Mouse (Mus musculus): ENCODE measurements around the gene Afdn.
"Not testable (repeated sequence)": the region's sequence is repeated elsewhere in the genome, so short reads cannot be mapped to it uniquely, and the experiment has no call there.

Afdn gene

DNA sequence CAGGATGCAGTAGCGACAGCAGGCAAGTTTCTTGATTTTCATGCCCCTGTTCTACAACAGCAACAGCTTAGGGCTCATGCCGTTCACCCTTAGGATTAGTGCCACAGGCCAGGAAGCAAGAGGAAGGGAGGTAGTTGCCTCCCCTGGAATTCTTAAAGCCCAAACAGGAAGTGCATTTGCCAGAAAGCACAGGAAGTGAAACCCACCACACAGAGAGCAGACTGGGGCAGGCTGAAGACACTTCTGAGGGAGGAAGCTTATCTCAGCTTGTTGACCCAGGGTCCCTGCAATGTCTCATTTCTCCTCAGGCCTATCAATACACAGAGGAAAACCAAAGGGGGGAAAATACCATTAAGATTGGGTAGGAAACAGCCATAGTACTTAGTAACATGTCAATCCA lies 19.5 kb upstream of the Afdn start:
- no peak for DNase-seq

DNA sequence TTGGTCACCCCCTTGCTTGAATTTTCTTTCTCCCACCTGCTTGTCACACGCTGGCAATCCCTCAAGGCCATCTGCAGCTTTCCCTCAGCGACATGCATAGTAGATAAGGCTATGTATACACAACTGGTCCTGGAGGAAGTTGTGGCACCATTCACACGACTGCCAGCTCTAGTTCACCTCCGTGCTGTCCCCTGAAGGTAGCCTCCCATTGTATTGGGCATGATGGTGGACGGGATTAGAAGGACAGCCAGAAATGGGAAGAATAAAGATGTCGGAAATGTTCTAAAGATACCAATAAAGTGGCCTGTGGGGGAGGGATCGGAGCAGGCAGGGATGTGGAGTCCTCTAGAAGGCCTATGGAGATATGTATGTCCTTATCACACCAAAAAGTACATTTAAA lies 18.7 kb upstream of the Afdn start:
- DNase-seq = no peak

DNA sequence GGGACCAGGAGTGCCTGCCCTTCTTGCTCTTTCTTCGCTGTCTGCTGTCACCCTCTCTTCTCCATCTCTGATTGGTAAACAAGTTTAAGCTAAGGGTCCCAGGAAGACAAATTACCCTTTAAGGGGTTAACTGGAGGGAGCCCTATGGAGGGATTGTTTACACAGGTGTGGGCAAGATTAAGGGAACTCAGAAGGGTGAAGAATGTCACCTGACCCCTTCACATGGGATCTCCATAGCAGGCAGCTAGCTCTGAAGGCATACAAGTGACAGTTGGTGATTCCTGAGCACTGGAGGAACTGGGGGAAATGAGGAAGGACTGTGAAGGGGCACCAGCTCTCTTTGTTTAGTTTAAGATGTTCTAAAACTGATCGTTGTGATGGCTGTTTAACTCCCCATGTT lies 18.0 kb upstream of the Afdn start:
- no peak for DNase-seq

DNA sequence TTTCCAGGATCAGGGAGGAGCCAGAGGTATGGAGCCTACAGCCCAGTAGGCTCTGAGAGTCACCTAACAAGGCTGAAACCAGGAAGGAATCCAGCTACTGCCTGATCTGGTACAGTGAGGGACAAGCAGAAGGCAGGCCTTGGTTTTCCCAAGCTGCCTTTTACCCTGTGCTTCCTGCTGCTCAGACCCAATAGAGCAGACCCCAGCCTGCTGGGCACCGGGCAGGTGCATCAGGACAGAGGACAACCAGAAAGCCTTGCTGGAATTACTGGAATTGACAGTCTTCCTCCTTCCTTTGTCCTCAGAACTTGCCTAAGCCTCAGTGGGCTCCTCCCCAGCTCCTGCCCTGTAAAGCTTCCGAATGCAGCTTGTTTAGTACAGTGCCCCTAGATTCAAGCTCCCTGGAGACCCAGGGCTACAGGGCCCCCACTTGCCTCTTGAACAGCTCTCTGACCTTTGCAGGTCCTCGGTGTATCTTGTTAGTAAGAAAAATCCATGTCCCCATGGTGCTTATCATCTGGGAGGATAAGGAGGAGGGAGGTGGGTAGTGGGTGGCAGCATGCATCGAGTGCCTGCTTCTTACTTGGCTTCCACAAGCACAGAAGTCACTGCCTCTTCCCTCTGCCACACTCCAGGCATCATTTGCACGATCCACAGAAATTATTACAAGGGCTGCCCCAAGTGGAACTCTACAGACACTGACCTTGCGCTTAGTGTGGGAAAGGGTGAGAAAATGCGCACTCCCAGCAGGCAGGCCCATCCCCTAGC lies 17.2 kb upstream of the Afdn start:
- DNase-seq = no peak

DNA sequence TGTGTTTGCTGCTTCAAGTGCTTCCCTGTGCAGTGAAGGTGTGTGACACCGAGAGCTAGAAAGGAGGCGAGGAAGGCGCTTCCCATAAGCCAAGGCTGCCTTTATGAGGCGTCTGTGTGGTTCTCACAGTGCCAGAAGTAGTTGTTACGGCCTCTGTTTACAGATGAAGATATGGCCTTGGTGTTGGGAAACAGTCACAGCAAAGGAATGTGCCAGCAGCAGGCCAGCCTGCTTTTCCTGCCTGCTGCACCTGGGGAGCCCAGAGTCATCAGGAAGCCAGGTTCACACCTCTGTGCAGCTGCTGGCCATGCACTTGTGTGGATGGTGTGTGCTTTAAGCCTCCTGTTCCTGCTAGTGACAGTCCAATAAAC lies 16.6 kb upstream of the Afdn start:
- peak; percentile 54 for DNase-seq

DNA sequence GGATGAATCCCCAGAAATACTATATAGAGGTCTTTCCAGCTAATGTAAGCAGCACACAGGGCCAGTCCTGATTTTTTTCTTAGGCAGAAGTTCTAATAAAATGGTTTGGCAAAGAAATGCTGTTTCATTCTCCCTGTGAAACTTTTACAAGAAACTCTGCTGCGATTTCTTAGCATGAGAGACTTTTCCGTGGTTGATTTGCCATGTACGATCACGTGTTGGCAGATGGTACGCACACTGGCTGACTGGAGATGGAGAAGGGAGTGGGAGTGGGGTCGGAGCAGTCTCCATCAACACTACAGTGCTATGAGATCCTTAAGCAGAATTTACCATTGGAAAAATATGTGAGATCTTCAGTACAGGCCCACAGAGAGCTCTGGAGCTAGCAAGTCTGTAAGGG lies 16.1 kb upstream of the Afdn start:
- DNase-seq = no peak

DNA sequence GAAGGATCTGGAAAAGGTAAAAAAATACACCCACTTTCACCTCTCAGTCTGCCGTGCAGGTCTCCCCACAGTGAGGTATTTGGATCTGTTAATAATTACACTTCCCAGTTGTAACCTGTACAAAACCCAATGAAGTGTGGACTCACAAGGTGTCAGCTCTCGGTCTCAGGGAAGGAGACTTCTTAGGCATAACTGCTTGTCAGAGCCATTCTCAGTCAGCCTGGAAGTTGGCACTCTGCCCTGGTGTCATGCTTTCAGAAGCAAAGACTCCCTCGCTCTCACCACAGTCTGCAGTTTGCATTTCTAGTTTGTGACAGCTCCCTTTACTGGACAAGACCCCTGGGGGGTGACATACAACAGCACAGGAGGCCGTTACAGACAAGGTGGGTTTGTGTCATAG lies 15.5 kb upstream of the Afdn start:
- DNase-seq = peak; percentile 88

DNA sequence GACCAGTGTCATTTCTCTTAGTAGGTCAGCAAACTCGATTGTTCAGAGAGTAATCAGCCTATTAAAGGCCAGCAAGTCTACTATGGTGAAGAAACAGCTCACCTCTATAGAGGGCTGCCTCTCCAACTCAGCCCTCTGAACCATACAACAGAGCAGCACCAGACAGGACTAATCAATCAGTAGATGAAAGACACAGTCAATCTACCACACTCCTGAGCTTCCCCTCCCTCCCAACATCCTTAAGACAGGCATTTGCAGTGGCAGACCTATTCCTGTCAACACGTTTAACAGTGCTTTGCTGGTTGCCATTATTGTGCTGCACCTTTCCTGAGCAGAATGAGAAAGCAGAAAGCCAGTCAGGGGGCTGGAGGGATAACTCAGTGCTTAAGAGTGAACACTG lies 15.0 kb upstream of the Afdn start:
- no peak for DNase-seq

DNA sequence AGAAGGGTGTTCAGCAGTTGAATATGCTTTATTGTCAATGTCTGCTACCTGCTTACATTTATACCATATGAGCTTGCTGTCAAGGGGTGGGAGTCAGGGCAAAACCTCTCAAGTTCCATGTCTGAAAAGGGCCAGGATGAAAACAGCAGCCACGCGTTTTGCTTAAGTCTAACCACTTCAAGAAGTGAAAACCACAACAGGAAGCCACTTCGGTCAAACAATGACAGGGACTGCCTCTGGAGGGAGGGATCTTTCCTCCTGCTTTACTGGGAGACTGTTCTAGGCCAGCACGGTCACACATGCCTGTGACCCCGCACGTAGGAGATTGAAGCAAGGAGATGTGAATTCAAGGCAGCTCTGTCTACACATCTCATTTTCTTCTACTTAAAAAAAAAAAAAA lies 14.0 kb upstream of the Afdn start:
- no peak for DNase-seq

DNA sequence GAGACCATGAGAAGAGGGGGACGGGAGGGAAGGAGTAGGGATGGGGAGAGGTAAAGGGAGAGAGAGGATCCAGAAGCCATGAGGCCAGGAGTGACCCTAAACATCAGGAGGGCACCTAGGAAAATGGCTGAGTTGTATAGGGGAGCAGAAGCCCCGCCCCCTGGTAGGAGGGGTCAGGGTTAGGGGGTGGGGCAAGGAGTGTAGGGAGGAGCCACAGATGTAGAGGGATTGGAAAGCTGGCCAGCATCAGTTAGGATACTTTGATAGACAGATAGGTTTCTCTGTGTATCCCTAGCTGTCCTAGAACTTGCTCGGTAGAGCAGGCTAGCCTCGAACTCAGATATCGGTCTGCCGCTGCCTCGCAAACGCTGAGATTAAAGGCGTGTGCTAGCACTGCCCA lies 12.7 kb upstream of the Afdn start:
- no peak for DNase-seq

DNA sequence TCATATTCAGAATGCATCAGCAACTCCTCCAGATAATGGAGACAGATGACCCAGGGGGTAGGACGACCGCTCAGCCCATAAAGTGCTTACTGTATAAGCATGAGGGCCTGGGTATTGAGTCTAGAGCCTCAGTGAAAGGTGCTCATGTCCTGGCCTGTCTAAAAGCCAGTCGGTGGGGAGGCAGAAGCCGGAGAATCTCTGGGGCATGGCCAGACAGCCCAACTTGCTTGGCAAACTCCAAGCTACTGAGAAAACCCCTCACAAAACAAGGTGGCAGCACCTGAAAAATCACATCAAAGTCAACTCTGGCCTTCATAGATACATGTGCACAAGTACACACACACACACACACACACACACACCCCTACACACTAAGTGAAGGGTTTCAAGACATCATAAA lies 11.3 kb upstream of the Afdn start:
- no peak for DNase-seq

DNA sequence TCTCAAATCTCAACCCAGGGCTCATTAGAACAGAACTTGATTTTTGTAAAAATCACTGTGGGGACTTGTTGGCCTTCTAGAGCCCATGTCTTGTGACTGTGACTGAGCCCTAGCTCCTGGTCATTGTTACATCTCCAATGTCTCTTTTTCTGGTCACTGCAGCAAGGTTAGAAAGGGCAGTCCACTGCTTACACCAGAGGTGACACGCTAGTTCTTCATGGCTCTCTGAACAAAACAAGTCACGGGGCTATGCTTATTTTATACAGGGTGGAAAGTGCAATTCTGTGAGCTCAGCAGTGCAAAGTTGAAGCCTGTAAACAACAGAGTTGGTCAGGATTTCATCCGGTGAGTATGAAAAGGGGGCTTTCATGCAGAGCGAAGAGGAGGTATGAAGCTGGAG lies 6.4 kb upstream of the Afdn start:
- no peak for DNase-seq

DNA sequence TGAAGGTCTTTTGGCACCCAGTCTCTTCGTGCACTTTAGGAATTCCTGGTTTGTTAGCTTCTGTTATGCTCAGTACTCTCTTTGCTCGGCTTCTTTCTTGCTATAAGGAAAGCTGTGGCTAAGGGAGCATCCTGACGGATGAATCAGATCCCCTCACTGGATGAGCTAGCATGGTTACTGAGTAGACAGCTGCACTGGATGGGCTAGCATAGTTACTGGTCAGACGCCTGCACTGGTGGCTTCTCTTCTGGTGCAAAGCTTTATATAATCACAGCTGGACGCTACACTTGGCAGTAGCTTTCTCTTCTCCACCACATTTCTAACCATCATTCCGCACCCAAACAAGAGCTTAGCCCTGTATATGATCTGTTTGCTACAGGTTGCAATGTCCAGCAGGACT lies 5.4 kb upstream of the Afdn start:
- DNase-seq = no peak

DNA sequence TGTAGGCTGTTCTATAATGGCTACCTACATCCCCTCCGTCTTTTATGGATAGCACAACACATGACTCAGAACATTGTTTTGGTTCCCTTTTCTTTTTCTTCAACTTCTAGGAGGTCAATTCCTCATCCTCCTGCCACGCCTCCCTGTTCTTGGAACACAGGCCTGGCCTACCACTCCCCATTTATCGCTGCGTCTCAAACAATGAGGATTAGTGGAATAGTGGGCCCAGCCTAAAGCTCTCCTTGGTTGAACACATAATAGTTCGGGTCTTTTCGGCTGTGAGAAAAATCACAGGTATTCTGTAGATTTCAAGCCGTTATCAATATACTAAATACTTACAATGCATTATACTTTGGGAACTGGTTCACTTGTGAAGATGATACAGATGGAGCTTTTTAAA lies 1.8 kb upstream of the Afdn start:
- DNase-seq = no peak

DNA sequence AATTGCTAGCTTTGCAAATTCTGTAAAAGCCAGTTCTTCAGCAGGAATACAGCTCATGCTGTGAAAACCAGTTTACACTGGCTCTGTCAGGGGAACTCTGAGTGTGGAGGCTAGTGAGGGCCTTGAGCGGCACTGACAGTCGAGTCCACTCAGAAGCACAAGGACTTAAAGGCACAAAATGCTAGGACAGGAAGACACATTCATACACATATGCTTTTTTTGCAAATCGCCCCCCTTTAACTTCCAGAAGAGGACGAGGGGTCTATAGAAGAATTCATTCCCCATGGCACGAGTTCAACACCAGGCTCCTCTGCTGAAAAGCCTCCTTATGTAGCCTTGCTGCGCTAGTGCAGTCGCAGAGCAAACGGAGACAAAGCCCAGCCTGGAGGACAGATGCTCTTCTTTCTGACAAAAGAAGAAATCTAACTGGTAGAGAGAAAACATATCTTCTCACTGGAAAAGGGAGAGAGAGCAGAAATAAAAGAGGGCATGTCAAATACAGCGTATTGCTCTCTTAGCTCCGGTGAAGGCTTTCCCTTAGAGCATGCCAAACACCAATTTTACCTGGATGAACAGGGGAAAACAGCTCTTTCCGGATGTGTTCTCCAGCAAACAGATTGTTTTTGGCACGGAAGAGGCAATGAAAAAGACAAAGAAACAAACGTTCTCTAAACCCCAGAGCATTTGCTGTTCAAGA lies 1.0 kb upstream of the Afdn start:
- DNase-seq = peak; percentile 52

DNA sequence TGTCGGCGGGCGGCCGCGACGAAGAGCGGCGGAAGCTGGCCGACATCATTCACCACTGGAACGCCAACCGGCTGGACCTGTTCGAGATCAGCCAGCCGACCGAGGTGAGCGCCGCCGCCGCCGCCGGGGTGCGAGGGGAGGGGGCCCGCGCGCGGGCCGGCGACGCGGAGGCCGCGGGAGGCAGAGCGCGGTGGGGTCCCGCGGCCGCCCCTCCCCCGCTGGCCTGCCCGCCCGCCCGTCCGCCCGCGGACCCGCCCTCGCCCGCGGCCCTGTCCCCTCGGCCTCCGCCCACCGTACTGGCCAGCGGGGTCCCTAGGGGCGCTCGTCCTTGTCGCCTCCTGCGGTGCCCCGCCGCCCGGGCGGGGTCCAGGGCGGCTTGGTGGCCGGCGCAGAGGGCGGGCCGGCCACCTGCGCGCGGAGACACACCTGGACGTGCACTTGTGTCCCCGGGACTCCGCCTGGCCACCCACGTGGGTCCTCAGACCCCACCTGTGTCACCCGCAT lies 388 bp downstream of the Afdn start:
- DNase-seq = peak; percentile 36

DNA sequence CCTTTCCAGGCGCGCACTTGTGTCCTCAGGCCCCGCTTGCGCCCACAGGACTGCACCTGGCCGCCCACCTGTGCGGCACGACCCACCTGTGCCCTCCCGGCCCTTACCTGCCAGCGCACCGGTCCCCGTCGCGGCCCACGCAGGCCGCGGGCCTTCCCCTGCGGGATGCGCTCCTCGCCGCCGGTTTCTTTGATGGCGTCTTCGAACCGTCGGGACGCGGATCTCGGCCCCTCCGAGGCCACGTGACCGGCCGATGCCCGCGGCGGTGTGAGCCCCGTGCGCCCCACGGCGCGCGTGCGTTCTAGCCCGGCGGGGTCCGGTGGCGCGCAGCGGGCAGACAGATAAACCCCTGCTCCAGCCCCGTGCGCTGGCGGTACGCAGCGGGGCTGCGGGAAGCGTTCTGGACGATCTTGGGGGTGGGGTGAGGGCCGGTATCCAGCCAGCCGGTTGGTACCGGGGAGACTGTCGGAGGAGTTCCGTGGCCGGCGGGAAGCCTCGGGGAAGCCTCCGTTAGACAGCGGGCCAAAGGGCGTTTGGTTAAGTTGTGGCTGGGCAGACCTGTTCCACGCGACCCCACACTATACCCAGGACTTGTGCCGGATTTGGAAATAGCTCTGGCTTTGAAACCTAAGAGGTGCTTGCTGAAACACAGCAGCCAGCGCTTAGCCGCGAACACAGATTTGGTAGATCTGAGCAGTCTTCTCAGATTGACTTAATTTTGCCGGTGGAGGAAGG lies 1.0 kb downstream of the Afdn start, which contains the start of gene Tcte2:
Tcte2 (minus strand) TSS at position 647 of the 735 bp plus-strand sequence.
- peak; percentile 71 for DNase-seq

DNA sequence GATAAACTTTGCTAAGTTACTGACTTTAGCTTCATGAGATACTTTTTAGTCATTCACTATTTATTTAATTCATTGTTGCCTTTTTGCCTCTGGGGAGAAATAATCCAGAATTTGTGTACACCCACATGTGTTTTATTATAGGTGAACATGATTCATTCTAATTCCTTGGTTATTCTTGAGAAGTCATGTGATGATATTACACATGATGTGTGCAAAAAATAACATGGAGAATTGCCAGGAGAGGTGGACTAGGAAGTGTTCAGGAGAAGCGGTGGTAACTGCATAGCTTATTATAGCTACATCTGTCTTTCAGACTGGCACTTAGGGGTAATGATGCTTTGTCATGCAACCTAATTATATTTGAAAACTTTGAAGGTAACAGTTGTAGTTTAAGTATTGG lies 3.5 kb downstream of the Afdn start:
- DNase-seq = no peak

DNA sequence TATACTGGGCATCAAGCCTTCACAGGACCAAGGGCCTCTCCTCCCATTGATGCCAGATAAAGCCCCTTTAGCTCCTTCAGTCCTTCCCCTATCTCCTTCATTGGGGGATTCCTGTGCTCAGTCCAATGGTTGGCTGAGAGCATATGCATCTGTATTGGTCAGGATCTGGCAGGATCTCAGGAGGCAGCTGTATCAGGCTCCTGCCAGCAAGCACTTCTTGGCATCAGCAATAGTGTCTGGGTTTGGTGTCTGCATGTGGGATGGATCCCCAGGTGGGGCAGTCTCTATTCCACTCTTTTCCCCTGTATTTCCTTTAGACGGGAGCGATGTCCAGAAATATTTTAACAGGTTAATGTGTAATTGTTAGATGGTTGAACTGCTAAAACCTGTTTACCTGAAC lies 4.6 kb downstream of the Afdn start:
- not testable (repeated sequence) for DNase-seq

DNA sequence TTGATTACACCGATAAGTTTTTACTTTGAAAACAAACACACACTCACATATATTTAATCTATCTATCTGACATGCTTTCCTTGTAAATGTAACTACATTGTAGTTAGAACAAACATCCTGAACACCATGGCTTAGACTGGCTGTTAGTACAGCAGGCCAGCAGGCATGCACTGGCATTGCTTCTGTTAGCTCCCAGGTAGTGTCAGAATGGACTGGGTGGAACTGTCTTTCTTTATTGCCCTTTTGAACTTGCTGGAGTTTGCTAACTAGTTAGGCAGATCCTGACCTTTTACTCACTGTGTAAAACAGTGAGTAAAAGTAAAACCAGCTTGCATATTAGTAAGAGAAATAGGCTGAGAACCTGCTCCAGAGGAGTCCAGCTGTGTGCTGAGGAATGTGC lies 8.2 kb downstream of the Afdn start:
- DNase-seq = no peak

DNA sequence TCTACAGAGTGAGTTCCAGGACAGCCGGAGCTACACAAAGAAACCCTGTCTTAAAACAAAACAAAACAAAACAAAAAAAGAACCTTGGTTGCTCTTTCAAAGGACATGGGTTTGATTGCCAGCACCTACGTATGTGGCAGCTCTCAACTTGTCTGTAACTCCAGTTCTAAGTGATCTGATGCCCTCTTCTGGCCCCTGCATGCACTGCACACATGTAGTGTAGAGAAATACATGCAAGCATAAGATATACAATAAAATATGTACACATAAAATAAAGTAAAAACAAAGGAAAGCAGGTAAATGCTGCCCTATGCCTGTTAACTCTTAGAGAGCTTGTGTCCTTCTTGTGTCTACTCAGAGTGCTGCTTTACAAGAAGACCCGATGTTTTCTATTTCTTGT lies 8.9 kb downstream of the Afdn start:
- peak; percentile 38 for DNase-seq

DNA sequence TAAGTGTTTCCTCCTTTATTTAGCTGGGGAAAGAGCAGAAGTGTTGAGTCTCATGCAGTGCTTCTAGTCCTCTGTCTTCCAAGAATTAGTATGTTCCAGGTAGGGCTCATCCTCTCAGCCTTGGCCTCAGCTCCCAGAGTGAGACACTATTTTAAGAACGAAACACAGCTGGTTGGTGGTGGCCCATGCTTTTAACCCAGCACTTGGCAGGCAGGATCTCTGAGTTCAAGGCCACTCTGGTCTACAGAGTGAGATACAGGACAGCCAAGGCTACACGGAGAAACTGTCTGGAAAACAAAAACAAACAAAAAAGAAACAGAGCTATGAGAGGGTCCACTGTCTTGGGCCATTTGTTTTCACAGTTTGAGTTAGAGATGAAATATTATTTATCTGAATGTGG lies 17.3 kb downstream of the Afdn start:
- no peak for DNase-seq

DNA sequence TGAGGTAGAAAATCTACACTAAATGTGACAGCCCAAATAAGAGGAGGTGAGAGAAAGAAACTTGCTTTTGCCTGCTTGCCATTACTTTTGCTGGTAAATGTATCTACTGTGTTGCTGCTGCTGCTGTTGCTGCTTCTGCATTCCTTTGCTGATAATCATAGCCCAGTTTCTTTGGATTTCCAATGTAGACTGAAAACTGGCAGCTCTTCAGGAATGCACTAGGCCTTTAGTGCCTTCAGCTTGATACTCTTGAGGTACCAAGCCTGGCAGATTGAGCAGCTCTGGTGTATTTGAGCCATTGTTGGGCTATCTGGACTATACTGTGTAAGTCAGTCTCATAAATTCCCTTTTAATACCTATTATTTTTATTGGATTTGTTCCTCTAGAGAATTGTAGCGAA lies 18.5 kb downstream of the Afdn start:
- no peak for DNase-seq

DNA sequence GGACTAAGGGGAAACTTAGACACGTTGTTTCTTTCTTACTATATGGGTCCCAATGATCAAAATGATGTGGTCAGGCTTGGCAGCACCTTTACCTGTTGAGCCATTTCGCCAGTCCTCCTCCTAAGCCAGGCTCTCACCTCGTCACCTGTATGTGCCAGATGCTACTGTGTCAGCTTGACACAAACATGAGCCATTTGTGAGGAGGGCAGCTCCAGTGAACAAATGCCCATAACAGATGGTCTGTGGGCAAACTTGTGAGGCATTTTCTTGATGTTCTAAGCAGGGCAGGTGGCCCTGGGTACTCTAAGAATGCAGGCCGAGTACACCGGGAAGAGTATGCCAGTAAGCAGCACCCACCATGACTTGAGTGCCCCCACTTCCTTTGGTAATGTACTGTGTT lies 21.6 kb downstream of the Afdn start:
- DNase-seq = no peak

Data from kidney, adult 18-20 months (tissue).